Mouse (Mus musculus) urinary bladder, postnatal 36 days (tissue): ENCODE data around the gene Fam189a1.

Source experiments
- DNase-seq, 2 experiments: peaks; one replicate each; pipeline ENCODE4 v3.0.0; 2022; ENCODE audit warnings: low spot score in 2 of 2, mixed read lengths in 1 of 2

The Fam189a1 gene

DNA sequence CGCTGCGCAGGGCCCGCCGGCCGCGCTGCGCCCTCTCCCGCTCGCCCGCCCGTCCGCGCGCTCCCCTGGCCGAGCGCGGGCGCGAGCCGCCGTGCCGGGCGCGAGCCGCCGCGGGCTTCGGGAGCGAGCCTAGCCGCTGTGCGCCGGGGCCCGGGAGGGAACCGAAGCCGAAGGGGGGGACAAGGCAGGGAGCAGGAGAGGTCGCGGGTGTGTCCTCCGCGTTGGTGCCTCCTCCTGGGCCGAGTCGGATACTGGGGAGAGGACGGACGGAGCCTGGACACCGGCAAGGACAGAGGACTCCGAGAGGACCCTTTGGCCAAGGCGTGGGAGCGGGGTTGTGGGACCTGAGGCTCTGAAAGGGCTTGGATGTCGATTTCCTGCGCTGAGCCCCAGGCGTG lies at the start of gene Fam189a1:
Gene Fam189a1 (minus strand): TSS at position 57 of the 398 bp plus-strand sequence.
- DNase-seq = no peak

- DNase-seq = no peak
Measured at GRCm38 (mm10) chr7:65206021-65206420, 49.7 kb upstream of the Fam189a1 start.

DNA sequence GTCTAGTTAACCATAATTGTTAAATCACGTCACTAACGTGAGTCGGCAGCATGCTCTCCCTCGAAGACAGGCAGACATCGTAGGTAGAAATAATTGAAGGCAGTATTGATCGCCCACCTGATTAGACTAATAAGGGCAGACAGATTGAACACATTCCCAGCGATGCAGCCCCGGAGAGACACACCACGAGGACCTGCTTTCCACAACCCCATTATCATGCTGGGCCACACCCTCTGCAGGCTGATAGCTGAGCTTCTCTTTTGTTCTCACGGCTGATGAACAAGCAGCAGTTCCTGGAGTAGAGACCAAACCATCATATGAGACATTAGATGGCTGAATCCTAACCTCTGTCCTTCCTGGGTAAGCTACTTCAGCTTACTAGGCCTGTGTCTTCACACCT lies 46.3 kb upstream of the Fam189a1 start:
- DNase-seq = no peak

DNA sequence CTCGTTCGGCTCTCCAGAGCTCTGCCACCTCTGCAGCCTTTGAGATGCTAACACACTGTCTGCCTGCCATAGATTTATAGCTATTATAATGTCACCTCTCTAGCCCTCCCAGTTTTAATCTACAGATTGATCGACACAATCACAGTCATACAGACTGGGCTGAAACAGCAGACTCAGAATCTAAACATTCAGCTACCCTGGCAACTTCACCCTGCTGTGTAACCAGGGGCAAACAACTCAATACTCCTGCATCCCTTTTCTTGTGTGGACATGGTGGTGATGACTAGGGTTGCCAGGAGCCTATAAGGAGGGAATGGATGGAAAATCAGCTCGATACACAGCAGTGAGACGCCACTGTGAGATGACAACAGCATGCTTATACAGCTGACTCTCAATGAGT lies 24.3 kb upstream of the Fam189a1 start:
- DNase-seq = no peak

- DNase-seq = no peak
Measured at GRCm38 (mm10) chr7:65170762-65171161, 14.4 kb upstream of the Fam189a1 start.

DNA sequence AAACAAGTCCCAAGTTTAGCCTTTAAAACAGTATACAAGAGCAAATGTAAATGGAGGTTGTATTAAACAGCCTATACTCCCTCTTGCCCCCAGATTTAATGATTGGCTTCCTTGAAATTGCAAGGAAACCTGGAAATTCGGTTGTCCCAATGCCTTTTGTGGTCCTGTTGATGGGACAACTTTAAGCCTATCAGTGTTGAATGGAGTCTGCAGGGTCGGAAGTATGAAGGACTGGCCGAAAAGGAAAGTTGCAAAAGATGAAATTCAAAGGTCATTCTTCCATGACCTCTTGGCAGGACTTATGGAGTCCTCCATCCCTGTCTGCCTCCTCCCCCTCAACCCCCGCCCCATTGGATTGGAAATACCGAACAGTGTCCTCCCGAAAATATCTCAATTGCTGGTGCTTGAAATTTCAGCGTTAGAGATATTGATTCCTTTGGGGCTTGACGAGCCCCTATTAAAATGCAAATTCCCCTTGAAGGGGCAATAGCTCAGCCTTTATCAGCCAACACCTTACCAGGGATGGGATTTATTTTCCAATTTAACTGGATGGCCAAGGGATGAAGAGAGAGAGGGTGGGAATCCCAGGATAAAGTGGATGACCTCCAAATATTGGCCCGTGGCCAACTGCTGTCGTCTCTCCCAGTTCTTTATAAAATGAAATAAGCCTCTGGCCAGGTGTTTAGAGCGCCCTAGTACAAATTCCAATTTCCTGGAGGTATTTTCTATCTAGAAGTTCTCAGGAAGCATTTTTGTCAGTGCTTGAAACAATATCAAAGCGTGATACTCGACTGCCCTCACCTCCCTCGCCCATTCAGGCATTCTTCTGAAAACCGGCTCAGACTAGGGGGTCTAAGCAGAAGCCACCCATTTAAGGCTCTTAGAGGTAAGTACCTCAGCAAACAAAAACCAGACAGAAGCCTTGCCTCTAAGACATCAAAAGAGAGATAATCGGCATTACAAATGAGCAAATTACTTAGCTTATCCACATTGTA lies 958 bp upstream of the Fam189a1 start:
- no peak for DNase-seq

GRCm38 (mm10) chr7:65155628-65156513 lies 499 bp downstream of the Fam189a1 start:
- no peak for DNase-seq

DNA sequence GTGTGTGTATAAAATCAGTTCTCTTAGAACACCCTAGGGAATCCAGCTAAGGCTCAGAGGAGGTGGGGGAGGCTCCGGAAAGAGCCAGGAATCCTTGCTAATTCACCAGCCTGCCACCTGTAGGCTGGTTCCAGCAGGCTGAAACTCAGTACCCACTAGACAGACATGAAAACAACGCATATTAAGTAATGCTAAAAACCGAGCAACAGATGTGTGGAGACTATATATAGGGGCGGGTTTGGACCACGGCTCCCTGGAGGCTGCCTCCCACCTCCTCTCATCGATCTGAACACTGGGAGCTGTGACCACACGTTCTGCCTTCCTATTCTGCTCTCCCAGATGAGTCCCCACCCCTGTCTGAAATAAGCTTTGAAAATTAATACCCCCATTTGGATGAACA lies 1.8 kb downstream of the Fam189a1 start:
- DNase-seq = no peak

DNA sequence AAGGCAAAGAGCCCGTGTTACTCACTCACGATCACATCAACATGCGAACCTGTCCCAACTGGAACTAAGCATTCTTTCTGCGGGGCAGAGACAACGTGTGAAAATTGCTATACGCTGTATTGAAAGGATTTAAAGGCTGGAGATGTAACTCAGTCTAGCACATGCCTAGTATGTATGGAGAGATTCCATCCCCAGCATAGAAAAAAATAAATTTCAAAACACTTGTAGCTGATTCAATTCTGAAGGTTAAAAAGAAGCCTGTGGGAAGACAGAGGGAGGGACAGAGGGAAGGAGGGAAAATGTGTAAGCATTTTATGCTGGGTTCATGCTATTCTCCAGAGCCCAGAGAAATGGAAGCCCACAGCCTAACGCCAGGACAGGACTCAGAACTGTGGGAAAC lies 2.5 kb downstream of the Fam189a1 start:
- no peak for DNase-seq

DNA sequence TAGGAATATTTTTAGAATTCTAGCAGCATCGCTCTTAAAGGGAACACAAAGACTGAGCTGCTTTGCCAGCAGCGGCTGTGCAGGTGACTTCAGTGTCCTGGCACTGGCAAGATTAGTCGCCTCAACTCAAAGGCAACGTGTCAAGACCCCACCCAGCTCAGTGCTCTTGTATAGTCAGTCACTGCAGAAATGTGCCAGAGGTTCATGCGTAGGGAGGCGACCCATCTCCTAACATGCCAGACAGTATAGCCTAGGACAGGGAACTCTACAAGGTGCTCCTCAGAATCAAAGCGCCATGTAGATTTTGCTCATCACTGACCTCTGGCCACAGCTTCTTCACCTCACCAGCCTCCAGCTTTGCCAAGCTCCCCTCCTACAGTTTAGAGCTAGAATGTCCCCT lies 4.8 kb downstream of the Fam189a1 start:
- DNase-seq = no peak

- no peak for DNase-seq
Measured at GRCm38 (mm10) chr7:65149040-65149439, 7.3 kb downstream of the Fam189a1 start.

DNA sequence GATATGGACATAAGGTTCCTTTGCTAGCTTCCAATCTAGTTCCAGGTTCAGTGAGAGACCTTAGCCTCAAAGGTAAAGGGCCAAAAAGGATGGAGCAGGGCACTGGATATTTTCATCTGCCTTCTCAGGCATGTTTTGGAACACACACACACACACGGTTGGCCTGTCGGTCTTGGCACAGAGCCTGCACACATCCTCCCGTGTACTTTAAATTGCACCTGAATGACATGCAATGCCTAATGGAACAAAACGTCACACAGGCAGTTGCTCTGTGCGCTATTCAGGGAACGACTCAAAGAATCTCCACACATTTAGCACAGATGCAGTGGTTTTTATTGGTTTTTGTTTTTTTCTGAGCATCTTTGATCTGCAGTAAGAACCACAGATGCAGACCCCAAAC lies 11.5 kb downstream of the Fam189a1 start:
- DNase-seq = no peak

GRCm38 (mm10) chr7:65141907-65142698 lies 14.3 kb downstream of the Fam189a1 start:
- DNase-seq = peak in 1 of 2 experiments; percentile 21

DNA sequence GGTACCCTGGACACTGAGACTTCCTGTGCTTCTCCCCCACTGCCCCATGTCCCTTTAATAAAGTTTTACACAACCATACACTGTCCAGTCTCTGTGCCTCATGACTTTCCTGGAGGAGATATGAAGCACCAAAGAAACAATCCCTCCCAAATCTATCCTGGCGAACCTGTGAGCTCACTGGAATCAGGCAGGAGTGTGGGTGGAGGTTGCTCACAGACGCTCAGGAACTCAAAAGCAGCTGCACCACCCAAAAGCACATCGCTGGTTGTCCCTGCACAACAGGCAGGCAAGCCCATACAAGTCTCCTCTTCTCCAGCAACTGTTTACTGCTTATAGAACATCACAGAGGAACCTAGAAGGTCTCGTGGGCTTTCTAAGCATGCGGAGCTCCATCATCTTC lies 15.5 kb downstream of the Fam189a1 start:
- no peak for DNase-seq

DNA sequence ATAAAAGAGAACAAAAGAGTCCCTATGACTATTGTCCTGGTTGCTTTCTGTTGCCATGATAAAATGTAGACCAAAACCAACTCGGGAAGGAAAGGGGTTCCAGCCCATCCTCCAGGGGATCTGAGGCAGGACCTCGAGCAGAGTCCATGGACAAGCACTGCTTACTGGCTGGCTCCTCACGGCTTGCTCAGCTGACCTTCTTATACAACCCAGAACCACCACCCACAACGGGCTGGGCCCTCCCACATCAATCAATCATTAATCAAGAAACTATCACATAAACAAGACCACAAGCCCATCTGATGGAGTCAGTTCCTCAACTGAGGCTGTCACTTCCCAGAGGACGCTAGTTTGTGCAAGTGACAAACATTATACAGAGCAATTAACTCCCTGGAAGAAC lies 16.3 kb downstream of the Fam189a1 start:
- DNase-seq = no peak

DNA sequence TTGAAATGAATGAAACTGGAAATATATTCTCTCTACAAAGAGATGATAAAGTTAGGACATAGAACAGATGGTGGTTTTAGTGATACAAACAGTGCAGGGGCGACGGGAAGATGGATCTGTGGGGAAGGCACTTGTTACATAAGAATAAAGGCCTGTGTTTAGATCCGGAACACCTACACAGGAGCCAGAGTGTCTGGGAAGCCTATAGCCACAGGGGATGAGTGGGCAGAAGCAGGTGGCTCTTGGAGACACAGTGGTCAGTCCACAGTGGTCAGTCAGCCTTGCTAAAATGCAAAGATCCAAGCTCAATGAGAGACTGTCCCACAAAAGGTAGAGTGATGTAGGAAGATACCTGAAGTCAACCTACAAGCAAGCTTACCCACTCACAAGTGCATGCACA lies 32.6 kb downstream of the Fam189a1 start:
- DNase-seq = no peak

DNA sequence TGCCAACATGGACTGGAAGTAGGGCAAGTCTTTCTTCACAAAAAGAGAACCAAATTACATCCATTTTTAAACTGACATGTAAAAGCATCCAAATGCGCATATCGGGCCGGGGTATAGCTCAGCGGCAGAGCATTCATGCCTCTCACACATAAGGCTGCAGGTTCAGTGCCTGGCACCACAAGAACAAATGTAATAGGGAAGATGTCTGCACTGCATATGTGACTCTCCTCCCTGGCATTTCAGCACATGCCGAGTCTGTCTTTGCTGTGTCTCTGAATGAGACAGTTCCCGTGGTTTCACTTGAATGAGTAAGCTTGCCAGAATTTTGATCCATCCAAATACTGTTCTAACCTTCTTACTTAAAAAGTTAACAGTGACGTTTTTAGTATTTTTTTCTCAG lies 39.5 kb downstream of the Fam189a1 start:
- DNase-seq = no peak

DNA sequence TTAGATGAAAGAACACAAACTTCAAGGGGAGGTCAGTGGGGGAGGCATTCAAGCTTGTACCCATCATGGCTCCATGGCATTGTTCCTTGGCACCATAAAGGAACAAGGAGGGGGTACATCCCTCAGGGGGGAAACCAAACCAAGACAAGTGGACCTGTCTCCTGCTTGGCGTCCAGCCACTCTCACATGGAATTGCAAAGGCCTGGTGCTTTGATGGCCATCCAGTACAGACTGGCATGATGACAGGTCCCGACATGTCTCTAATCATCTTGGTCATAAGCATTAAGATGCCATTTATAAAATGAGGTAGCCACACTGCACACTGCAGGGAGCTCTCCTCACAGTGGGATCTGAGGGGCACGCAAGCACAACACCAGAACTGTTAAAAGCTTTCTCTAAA lies 41.0 kb downstream of the Fam189a1 start:
- no peak for DNase-seq

DNA sequence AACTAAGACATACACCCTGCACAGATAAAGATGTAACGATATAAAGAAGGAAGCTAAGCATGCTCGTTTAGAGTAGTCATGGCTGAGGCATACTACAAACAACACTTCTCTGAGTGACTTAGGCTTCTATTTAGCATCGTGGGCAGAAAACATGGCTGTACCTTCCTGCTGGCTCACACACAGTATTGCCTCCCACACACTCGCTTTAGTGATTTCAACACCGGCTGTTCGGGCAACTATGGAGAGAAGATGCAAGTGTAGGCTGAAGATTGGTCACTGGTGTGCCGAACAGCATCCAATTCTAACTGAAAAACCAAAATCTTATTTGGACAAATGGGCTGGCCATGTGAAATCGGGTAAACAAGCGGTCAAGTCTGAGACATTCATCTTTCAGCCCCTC lies 44.7 kb downstream of the Fam189a1 start:
- no peak for DNase-seq

GRCm38 (mm10) chr7:65105566-65105965 lies 50.8 kb downstream of the Fam189a1 start:
- DNase-seq = no peak

DNA sequence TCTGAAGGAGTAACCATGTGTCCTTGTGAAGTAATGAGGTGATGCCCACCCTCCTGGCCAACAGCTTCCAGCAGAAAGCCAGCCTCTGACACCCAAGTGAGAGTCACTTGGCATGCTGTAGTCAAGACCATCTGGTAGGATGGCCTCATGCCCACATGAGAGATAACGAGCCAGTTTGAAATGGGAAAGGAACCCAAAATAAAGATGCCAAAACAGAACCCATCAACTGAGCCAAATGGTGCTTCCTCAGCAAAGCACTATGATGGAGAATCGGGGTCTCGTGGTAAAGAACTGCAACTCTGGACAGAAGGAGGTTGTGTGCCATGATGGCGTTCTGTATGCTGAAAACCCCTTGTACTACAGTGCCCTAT lies 51.3 kb downstream of the Fam189a1 start:
- DNase-seq = no peak
